Mouse (Mus musculus): ENCODE measurements around the gene Ube2cbp.

The Ube2cbp gene

GRCm38 (mm10) chr9:86351491-86351890 is 113.3 kb downstream of the Ube2cbp start:
- ChIA-PET POLR2A (no interaction called here), CTCF (no interaction called here)

GRCm38 (mm10) chr9:86336792-86337191 is 128.0 kb downstream of the Ube2cbp start:
- ChIA-PET POLR2A (no interaction called here), CTCF (no interaction called here)

DNA sequence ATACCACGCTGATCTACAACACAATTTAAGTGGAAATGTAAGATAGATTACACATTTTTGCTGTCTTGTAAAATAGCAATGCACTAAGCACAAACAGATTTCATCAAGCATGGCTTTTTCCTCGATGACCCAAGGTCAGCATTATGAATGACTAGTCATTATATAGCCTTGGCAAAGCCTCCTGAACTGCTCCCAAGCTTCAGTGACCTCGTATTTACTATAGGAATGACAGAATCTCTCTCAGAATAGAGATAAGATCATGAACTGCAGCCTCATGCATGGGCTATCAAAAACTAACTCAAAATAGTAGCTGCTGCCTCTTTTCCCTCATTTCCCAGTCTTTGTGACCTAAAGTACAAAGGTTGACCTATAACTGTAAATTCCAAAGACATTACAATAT is 128.4 kb downstream of the Ube2cbp start:
- CTCF ChIA-PET, result no interaction called here
- POLR2A ChIA-PET, result no interaction called here

- CTCF ChIA-PET, result no interaction called here
- POLR2A ChIA-PET, result no interaction called here
Measured at GRCm38 (mm10) chr9:86335588-86335987, 129.2 kb downstream of the Ube2cbp start.

GRCm38 (mm10) chr9:86334357-86334756 is 130.4 kb downstream of the Ube2cbp start:
- ChIA-PET POLR2A (no interaction called here), CTCF (no interaction called here)

GRCm38 (mm10) chr9:86330591-86330990 is 134.2 kb downstream of the Ube2cbp start:
- POLR2A ChIA-PET, result no interaction called here
- CTCF ChIA-PET, result no interaction called here

DNA sequence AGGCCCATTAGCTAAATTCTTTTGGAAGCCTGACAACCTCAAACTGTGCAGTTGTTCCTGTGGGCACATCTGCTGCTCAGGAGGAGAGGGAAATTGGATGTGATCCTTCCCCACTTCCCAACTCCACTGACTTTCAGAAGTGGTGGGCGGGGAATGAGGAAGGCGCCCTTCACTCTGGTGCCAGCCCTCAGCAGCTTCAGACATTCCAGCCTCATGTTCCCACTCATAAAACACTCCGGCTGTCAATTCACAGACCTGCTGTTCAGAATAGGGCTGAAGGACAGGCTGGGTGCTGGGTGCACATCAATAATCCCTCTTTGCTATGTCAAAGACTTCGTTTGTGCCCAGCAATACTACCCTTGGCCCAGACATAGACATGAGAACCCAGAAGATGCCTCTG is 136.5 kb downstream of the Ube2cbp start:
- POLR2A ChIA-PET, result no interaction called here
- CTCF ChIA-PET, result no interaction called here

- ChIA-PET CTCF (no interaction called here), POLR2A (interaction anchor here in 1 of 4 experiments (0.5 to 0.6 kb wide), 2 partner anchors 9 to 1078 kb away, joined by 3 read pairs; no protein-coding TSS in a partner anchor)
Measured at GRCm38 (mm10) chr9:86327341-86327740, 137.4 kb downstream of the Ube2cbp start.

- CTCF ChIA-PET, result interaction anchor here in 1 of 4 experiments (0.6 kb wide), 1 partner anchor 269 kb away, joined by 4 read pairs; no protein-coding TSS in a partner anchor
- POLR2A ChIA-PET, result no interaction called here
Measured at GRCm38 (mm10) chr9:86324772-86325171, 140.0 kb downstream of the Ube2cbp start.

DNA sequence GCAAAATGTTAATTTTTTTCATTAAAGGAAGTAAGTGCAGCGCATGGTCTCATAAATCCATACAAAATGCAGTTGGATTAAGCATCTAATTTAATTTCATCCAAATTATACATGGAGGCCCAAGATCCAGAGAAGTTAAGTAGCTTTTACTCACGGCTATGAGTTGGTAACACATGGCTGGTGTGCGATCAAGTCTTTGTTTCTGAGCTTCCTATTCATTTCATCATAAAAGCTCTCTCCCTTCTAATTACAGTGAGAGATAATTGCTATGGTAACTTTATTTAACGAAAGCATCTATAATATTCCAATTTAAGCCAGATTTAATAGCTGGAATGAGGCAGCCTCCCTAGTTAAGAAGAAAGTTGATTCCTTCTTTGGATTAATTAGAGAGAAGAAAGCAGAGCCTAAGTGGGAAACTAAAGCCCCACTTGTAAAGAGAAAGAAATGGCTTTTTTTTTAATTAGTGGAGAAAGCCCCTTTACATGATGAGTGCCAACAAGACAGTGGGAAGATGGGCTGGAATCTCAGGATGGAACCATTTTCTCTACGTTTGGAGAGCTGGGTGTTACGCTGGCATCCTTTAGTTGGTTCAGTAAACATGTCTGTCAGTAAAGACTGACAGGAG is 145.1 kb downstream of the Ube2cbp start:
- ChIA-PET CTCF (no interaction called here), POLR2A (interaction anchor here in 1 of 4 experiments (0.7 kb wide), 1 partner anchor 89 kb away, joined by 3 read pairs; no protein-coding TSS in a partner anchor)

DNA sequence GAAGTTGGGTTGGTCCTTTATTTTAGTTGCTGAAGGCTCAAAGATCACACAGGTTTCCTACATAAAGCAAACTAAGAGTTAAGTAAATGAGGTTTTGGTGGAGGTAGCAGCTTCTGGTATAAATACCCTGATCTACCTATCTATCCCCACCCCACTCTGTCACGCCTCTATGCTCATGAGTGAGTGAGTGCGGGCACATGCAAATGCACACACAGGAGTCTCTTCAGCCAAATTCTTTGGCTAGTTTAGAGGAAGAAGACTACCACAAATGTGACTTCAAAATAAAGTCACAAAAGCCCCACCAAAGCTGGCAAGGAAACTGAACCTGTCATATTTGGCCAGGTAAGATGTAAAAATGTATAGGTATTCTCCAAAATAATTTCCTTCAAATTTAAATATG is 149.1 kb downstream of the Ube2cbp start:
- POLR2A ChIA-PET, result no interaction called here
- CTCF ChIA-PET, result no interaction called here

DNA sequence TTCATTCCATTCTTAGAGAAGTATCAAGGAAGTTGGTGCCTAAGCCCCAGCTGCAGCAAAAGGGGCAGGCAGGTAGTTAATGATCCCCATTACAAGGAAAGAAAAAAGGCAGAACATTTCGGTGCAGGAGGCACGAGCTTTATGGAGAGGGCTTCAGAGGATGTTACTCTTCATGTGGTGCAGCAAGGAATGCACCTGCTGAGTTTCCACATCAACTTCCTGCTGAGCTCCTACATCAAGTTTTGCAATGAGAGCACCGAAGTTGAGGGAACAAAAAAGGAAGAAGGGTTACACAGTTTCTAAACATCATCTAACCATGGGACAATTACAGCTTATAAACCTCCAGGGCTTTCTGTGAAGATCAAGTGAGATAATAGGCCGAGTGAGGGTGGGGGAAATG is 156.1 kb downstream of the Ube2cbp start:
- POLR2A ChIA-PET, result no interaction called here
- CTCF ChIA-PET, result no interaction called here

DNA sequence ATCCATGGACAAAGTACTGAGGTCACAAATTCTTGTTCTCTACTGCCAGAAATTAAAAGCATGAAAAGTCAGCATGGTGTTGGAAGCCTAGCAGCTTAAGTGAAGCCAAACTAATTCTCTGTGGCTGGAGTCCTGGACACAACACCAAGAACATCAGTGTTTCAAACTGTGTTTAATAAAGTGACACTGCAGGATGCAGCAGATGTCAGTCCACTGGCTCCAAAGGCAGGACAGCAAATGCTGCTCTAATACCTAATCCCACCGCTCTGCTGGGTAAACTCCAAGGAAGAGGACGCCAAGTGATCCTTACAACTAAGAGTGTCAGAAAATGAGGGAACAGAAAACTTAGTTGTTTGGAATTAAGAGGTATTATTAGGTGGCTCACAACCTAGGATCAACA is 158.2 kb downstream of the Ube2cbp start:
- ChIA-PET CTCF (no interaction called here), POLR2A (no interaction called here)

- ChIA-PET CTCF (no interaction called here), POLR2A (no interaction called here)
Measured at GRCm38 (mm10) chr9:86301407-86301806, 163.3 kb downstream of the Ube2cbp start.

DNA sequence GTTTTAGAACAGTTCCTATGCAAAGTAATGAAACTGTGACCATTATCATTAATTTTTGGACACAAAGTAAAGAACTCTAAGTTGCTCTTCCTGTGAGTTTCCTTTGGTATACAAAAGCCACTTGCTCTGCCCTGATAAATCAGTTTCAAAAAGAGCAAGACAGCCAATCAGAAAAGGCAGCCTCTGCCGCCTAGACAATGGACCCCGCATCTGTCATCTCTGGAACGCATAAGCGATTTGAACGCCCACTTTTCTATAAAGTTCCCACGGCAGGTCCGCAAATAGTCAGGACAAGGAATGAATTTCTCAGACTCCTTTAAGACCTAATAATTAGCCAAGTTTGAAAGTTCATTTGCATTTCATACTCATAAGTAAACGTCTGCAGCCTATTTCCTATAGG is 166.2 kb downstream of the Ube2cbp start:
- ChIA-PET POLR2A (interaction anchor here in 1 of 4 experiments (0.6 kb wide), 1 partner anchor 481 kb away, joined by 3 read pairs; no protein-coding TSS in a partner anchor), CTCF (no interaction called here)

DNA sequence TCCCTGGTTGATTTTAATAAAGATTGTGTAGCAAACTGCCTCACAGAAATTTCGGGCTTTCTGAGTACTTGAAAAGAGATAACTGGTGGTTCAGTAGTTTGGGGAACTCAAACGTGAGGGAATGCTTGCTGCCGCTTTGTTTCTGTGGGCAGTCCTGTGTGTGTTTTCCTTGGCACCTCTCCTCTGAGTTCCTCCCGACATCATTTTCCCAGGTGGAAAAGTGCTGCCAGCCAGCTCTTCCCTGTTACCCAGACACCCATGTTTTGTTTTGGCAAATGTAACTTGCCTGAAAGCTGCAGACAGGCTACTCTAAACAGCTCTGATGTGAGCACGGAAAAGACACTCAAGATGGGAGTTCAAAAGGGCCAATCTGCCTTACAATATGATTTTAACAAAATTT is 166.6 kb downstream of the Ube2cbp start:
- ChIA-PET POLR2A (no interaction called here), CTCF (no interaction called here)

GRCm38 (mm10) chr9:86296683-86297638 is 167.8 kb downstream of the Ube2cbp start:
- CTCF ChIA-PET, result no interaction called here
- POLR2A ChIA-PET, result interaction anchor here in 1 of 4 experiments (0.7 kb wide), 1 partner anchor 91 kb away, joined by 3 read pairs; no protein-coding TSS in a partner anchor

- CTCF ChIA-PET, result no interaction called here
- POLR2A ChIA-PET, result interaction anchor here in 1 of 4 experiments (0.5 kb wide), 1 partner anchor 19 kb away, joined by 3 read pairs; no protein-coding TSS in a partner anchor
Measured at GRCm38 (mm10) chr9:86287570-86287954, 177.2 kb downstream of the Ube2cbp start.

GRCm38 (mm10) chr9:86286830-86287569 is 177.8 kb downstream of the Ube2cbp start:
- POLR2A ChIA-PET, result interaction anchor here in 1 of 4 experiments (0.5 kb wide), 1 partner anchor 19 kb away, joined by 3 read pairs; no protein-coding TSS in a partner anchor

DNA sequence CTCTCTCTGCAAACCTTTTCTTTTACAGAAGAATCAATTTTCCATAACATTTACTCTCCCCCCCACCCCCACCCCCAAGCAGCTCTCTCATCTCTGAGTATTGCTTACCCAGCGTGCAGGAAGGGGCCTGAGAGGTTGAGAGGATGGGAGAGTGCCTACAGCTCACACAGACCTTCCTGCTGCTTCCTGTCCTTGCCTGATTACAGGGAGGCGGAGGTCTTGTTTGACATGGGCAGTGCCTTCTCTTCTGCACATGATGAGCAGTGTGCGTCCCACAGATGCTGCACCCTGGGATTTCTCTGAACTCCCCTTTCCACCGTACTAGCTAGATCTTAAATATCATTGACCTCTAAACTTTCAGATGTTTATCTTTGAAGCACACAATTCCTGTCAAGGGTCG is 182.2 kb downstream of the Ube2cbp start:
- POLR2A ChIA-PET, result no interaction called here
- CTCF ChIA-PET, result no interaction called here

More at GRCm38 (mm10) chr9:86286830-86287569, 177.8 kb downstream of the Ube2cbp start:
- CTCF ChIA-PET, result no interaction called here
